Mouse (Mus musculus) liver, embryonic 15.5 days (tissue): ENCODE measurements around the gene Ckmt1. TPM values are rescaled to one million over a fixed set of nuclear protein-coding genes. Genes with fewer than 3 reads are reported as not detected.
A peak's percentile ranks its signal among the peaks of the same experiment; 100 is the strongest.

Source experiments
- ATAC-seq: fragments of 200-750 bp; cut with Nextera tagmentation; 2 replicates; pipeline ENCODE4 v1.8.0; 2017; ENCODE audit warnings: moderate number of reproducible peaks, mild to moderate bottlenecking, moderate library complexity; ENCODE audit not compliant: insufficient read depth
- H3K27ac ChIP-seq: fragments of 300-500 bp; sonication (generic); replicated peaks from 2 replicates; pipeline ENCODE4 v1.5.1; 2015; ENCODE audit warnings: mild to moderate bottlenecking, inconsistent platforms
- H3K27me3 ChIP-seq: fragments of 300-500 bp; sonication (generic); 2 replicates; pipeline ENCODE4 v1.6.1; 2015; ENCODE audit warnings: mild to moderate bottlenecking, inconsistent platforms
- H3K36me3 ChIP-seq: fragments of 300-500 bp; sonication (generic); replicated peaks from 2 replicates; pipeline ENCODE4 v1.6.1; 2015; ENCODE audit warnings: moderate library complexity, mild to moderate bottlenecking, inconsistent platforms
- H3K4me1 ChIP-seq: fragments of 300-500 bp; sonication (generic); replicated peaks from 2 replicates; pipeline ENCODE4 v1.6.1; 2015; ENCODE audit warnings: inconsistent platforms
- H3K4me2 ChIP-seq: fragments of 300-500 bp; sonication (generic); 2 replicates; pipeline ENCODE4 v1.6.1; 2015; ENCODE audit warnings: moderate library complexity, mild to moderate bottlenecking, inconsistent platforms
- H3K4me3 ChIP-seq: fragments of 300-500 bp; sonication (generic); replicated peaks from 2 replicates; pipeline ENCODE4 v1.5.1; 2015; ENCODE audit warnings: mild to moderate bottlenecking, inconsistent platforms
- H3K9ac ChIP-seq: fragments of 300-500 bp; sonication (generic); 2 replicates; pipeline ENCODE4 v1.6.1; 2015; ENCODE audit warnings: moderate library complexity, mild to moderate bottlenecking, inconsistent platforms
- H3K9me3 ChIP-seq: fragments of 300-500 bp; sonication (generic); replicated peaks from 2 replicates; pipeline ENCODE4 v1.6.1; 2016; ENCODE audit warnings: inconsistent platforms
- WGBS: fragments of 180-500 bp; shearing (Covaris S2); methylation state at CpG from one replicate; pipeline ENCODE4 v1.1.7; 2015; ENCODE audit warnings: mixed read lengths; ENCODE audit not compliant: insufficient replicate concordance; 5-methylcytosine and 5-hydroxymethylcytosine counted together
- polyA plus RNA-seq: library from polyadenylated mRNA; unstranded; fragments of >200 nt; fragmentation: Nextera tagmentation; extraction: Ambion mirVana; gene quantifications from 2 replicates; pipeline ENCODE4 v1.2.1, GENCODE M21; 2015

Gene Ckmt1
- polyA plus RNA-seq, result 0.46 and 0.68 TPM in 2 replicates

DNA sequence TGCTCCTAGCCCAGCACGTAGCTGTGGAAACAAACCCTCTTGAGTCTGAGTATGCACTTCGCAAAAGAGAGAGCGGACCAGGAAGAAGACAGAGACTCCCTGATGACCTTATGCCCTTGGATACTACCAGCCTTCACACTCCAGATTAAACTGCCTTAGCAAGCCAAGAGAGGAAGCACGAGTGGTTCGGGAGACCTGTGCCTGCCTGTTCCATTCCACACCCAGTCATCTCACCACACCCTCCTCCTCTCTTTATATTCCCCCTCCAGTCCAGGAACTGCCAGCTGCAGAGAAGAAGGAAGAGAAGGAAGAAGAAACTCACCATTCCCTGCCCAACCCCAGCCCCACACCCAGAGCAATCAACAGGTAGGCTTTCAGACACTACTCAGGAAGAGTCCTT lies at the start of gene Ckmt1:
Gene Ckmt1, plus strand, starts transcription at position 221 of the 400 bp plus-strand sequence.
- Histone ChIP-seq H3K27ac (no peak within 1 kb of the TSS), H3K9ac (no peak within 1 kb of the TSS), H3K4me3 (no peak within 1 kb of the TSS), H3K4me2 (peak within 1 kb of the TSS; percentile 32; the same call in 1 of the 2 replicates), H3K36me3 (no peaks in the 10 kb centered on the region), H3K4me1 (peaks cover 20% of the 10 kb centered on the region), H3K27me3 (peaks cover 72% of the 10 kb centered on the region), H3K9me3 (no peaks in the 10 kb centered on the region)
- 42% methylated on average over 5 of the region's 5 CpGs for WGBS
- ATAC-seq, result no peak

DNA sequence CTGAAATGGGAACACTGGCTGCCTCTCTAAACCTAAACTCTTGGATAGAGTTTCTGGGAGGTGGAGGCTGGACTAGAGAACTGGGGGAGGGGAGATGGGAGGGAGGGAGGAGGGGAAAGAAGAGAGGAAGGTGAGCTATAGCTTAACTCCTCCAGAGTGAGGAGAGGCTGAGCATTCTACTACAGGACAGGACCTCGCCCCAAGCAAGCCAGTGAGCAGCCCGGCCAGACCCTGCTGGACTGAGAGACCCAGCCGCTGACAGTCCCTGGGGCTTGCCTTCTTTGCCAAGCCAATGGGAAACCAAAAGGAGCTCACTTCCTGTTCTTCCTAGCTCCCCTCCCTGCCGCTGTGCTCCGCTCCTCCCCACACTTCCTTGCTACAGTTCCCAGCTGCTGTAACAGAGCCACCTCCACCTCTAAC lies 48.5 kb upstream of the Ckmt1 start:
- H3K9me3 ChIP-seq, result no peaks in the 10 kb centered on the region
- H3K4me1 ChIP-seq, result no peaks in the 10 kb centered on the region
- H3K27me3 ChIP-seq, result peaks cover 42% of the 10 kb centered on the region
- WGBS, result 12% methylated on average over 5 of the region's 5 CpGs
- peak overlapping the region; percentile 23 for H3K4me2 ChIP-seq
- no peak overlapping the region for H3K4me3 ChIP-seq
- no peak overlapping the region for H3K27ac ChIP-seq
- no peaks in the 10 kb centered on the region for H3K36me3 ChIP-seq
- ATAC-seq, result no peak
- H3K9ac ChIP-seq, result no peak overlapping the region

DNA sequence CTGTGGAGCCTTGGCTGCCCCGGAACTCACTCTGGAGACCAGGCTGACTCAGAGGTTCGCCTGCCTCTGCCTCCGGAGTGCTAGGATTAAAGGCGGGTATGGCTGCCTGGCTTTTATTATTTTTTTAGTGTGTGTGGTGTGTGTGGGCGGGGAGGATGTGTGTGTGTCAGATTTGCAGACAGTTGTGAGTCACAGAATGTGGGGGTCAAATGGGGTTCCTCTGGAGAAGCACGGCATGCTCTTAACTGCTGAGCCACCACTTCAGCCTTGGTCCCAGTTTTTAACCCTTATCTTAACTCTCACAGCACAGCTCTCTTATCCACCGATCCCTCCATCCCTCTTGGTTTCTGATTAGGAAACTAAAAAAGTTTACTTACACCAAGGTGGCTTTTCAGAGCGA lies 41.2 kb upstream of the Ckmt1 start:
- H3K9ac ChIP-seq, result no peak overlapping the region
- no peak overlapping the region for H3K4me2 ChIP-seq
- no peaks in the 10 kb centered on the region for H3K9me3 ChIP-seq
- ATAC-seq, result no peak
- H3K27ac ChIP-seq, result no peak overlapping the region
- no peaks in the 10 kb centered on the region for H3K4me1 ChIP-seq
- no peaks in the 10 kb centered on the region for H3K27me3 ChIP-seq
- H3K4me3 ChIP-seq, result no peak overlapping the region
- no peaks in the 10 kb centered on the region for H3K36me3 ChIP-seq
- 39% methylated on average over 8 of the region's 8 CpGs for WGBS

DNA sequence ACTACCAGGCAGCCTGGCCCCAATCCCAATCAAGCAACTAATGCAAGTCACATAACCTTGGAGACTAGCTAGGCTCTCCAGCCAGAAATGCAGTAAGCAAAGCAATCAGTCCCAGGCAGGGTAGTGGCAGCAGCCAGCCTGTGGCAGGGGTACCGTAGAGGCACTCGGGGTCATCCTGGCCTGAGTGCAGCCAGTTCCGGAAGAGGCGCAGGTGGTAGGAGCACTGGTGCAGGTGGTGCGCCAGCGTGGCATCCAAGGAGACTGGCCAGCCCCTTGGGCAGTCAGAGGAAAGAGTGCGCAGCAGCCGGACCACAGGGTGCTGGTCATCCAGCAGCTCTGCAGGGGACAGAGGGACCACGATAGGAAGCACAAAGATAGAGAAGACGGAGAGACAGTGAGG lies 34.5 kb upstream of the Ckmt1 start:
- H3K36me3 ChIP-seq, result no peaks in the 10 kb centered on the region
- no peak for ATAC-seq
- no peaks in the 10 kb centered on the region for H3K4me1 ChIP-seq
- H3K27ac ChIP-seq, result no peak overlapping the region
- H3K27me3 ChIP-seq, result no peaks in the 10 kb centered on the region
- no peak overlapping the region for H3K4me3 ChIP-seq
- no peak overlapping the region for H3K4me2 ChIP-seq
- H3K9me3 ChIP-seq, result no peaks in the 10 kb centered on the region
- WGBS, result 82% methylated on average over 10 of the region's 10 CpGs
- no peak overlapping the region for H3K9ac ChIP-seq

DNA sequence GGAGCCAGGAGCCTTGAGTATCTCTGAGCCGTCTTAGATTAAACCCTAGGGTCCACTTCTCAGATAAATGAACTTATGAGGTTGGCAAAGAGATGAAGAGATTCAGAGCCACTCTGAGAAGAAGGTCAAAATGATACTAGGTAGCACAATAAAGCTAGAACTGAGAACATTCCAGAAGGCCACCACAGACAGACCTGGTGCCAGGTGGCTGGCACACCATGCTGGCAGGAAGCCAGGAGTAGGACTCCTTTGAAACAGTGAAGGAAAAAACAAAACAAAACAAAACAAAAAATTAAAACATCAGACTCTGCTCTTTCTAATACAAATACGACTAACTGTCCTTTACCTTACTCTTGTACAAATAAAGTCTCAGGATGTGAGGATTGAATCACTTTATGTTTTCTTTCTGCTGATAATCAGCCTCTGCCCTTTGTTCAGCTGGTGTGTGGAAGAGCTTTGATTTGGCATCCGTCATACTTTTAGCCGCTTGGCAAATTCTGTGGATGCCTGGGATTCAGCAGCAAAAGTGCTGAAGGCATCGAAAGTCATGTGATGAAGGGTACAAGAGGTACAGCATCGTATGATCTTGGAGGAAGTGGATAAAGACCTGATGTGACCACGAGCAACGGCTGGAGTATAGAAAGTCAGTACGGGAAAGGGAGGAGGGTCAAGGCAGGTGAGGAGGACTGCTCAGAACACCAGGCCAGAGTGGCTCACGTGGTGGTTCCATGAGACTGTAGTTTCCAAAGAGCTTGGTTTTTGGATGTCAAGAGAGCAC lies 33.6 kb upstream of the Ckmt1 start:
- H3K4me1 ChIP-seq, result no peaks in the 10 kb centered on the region
- ATAC-seq, result no peak
- no peaks in the 10 kb centered on the region for H3K36me3 ChIP-seq
- no peak overlapping the region for H3K27ac ChIP-seq
- H3K9me3 ChIP-seq, result no peaks in the 10 kb centered on the region
- H3K4me2 ChIP-seq, result no peak overlapping the region
- no peak overlapping the region for H3K9ac ChIP-seq
- no peaks in the 10 kb centered on the region for H3K27me3 ChIP-seq
- WGBS, result 56% methylated on average over 10 of the region's 10 CpGs
- H3K4me3 ChIP-seq, result no peak overlapping the region

DNA sequence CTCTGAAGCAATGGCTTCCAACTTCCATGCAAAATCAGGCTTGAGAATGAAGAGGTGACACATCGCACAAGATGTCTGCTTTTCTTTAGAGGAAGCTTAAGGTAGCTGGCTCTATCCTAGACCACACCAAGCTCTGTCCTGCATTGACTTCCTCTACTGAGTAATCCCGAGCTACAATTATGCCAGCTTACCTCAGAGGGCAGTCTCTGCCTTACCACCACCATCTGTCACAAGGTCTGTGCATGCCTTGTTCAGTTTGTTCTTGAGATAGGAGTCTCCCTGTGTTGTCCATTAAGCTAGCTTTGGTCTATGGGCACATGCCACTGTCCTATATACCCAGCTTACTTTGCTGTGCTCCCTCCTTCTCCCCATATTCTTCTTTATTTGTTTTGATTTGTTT lies 28.0 kb upstream of the Ckmt1 start:
- Histone ChIP-seq H3K9ac (no peak overlapping the region), H3K9me3 (no peaks in the 10 kb centered on the region), H3K4me2 (no peak overlapping the region), H3K4me1 (no peaks in the 10 kb centered on the region), H3K27ac (no peak overlapping the region), H3K36me3 (no peaks in the 10 kb centered on the region), H3K4me3 (no peak overlapping the region), H3K27me3 (no peaks in the 10 kb centered on the region)
- WGBS, result 63% methylated on average over 2 of the region's 2 CpGs
- no peak for ATAC-seq

DNA sequence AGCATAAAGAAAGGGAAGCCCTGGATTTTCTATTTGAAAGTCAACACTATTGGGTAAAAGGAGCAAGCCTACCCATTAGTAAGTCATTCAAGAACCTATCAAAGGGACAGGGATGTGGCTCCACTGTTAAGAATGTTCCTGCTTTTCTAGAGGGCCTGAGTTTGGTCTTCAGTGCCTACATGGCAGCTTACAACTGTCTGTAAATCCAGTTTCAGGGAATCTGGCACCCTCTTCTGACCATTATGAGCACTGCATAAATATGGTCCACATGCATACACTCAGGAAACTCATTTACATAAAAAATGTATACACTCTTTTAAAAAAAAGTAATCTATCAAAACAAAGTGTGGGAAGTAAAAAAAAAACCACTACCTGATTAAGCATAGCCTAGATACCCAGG lies 18.5 kb upstream of the Ckmt1 start:
- Histone ChIP-seq H3K9me3 (no peaks in the 10 kb centered on the region), H3K27ac (no peak overlapping the region), H3K27me3 (no peaks in the 10 kb centered on the region), H3K36me3 (no peaks in the 10 kb centered on the region), H3K9ac (no peak overlapping the region), H3K4me1 (no peaks in the 10 kb centered on the region), H3K4me3 (no peak overlapping the region), H3K4me2 (no peak overlapping the region)
- ATAC-seq, result no peak

DNA sequence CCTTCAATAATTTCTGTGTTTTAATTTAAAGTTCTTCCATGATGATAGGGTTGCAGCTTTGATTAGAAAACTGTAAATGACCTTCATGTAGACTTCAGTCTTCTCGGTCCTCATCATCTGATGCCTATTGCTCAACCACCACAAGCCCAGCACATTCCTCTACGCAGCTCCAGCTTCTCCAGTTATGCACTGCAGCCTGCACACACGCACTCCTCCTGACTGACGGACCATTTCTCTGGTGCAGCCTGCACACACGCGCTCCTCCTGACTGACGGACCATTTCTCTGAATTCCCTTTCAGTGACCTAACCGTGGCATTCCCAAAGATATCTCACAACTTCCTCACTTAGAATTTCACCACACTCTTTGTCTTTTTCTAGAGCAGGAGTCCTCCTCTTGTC lies 4.4 kb upstream of the Ckmt1 start:
- Histone ChIP-seq H3K36me3 (0 out of 2 replicates have a peak, but pooled peaks cover 5% of the 10 kb centered on the region), H3K4me1 (peaks cover 14% of the 10 kb centered on the region), H3K9me3 (no peaks in the 10 kb centered on the region), H3K4me3 (no peak overlapping the region), H3K9ac (no peak overlapping the region), H3K27ac (no peak overlapping the region), H3K4me2 (no peak overlapping the region), H3K27me3 (peaks cover 37% of the 10 kb centered on the region)
- 58% methylated on average over 8 of the region's 8 CpGs for WGBS
- no peak for ATAC-seq

DNA sequence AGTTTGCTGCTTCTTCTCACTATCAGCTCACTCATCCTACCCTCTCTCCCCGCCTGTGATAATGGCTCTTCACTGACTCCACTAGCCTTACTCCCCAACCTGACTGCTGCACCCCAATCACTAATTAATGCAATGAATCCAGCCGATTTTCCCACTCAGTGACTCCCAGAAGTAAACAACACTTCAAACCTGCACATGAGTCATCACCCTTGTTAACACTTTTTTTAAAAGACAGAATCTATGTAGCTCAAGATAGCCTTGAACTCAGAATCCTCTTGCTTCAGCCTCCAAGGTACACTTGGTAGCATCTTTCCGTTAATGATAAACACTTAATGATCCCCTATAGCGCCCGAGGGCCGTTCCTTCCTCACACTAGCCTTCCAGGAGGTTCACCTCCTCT lies 3.1 kb upstream of the Ckmt1 start:
- H3K27me3 ChIP-seq, result peaks cover 49% of the 10 kb centered on the region
- H3K27ac ChIP-seq, result no peak overlapping the region
- 0 out of 2 replicates have a peak, but pooled peaks have one; percentile 4 for ATAC-seq
- WGBS, result 3% methylated on average over 6 of the region's 6 CpGs
- peak overlapping the region; percentile 89 for H3K4me3 ChIP-seq
- peak overlapping the region; percentile 80 for H3K9ac ChIP-seq
- H3K4me2 ChIP-seq, result peak overlapping the region; percentile 99
- peaks cover 20% of the 10 kb centered on the region for H3K4me1 ChIP-seq
- H3K9me3 ChIP-seq, result no peaks in the 10 kb centered on the region
- H3K36me3 ChIP-seq, result no peaks in the 10 kb centered on the region

DNA sequence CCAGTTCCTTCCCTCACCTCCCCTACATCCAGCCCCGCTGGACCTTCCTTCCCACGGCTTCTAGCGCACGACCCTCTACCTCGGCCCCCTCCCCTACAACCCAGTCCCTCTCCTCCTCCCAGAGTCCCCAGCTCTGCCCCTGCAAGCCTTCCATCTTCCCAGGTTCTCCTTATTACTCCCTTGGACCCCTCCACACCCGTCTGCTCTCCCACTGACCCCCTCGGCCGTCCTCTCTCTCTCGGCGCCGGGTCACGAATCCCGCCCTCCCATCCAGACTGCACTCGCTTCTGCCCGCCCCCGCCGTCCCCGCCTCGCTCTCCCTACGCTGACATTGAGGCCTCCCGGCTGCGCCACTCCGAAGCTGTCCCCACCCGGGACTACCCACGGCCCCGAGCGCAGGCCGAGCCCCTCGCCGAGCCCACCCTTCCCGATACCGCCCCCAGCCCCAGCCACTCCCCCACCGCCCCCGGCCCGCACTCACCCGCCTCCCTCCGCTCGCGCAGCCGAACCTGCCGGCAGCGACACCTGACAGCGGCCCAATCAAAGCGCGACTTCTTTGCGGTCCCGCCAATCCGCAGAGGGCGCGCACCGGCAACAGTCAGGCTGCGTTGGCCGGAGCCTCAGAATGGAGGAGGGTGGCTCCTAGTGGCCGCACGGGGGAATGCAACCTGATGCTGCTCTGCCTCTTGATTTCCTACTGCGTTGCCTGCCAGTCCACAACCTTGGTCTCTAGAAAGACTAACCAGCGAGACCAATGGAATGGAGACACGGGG lies 2.5 kb upstream of the Ckmt1 start, which contains the start of gene Ppip5k1:
Gene Ppip5k1, minus strand, starts transcription at position 577 of the 773 bp plus-strand sequence.
- 0 out of 2 replicates have a peak within 1 kb of the TSS, but pooled peaks have one; percentile 62 for H3K27ac ChIP-seq
- WGBS, result under 1% methylated on average over 58 of the region's 58 CpGs
- ATAC-seq, result peak; percentile 98

DNA sequence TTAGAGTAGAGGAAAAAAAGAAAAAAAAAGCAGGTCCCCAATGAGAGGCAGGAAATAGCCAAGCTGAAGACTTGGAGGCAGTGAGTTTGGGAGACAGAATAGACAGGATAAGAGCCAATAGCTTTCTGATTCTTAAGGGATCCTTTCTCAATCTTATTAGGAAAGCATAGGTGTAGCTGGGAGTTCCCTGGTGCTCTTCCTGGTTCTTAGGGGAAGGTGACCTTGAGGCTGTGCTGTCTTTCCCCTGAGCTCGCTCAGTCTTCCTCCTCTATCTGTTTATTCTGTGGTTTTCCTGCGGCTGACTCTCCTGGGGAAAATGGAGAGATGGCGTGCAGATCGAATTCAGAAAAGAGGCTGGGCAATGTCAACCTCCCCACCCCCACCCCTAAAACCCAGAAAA lies 447 bp downstream of the Ckmt1 start:
- Histone ChIP-seq H3K4me1 (peaks cover 20% of the 10 kb centered on the region), H3K4me3 (no peak overlapping the region), H3K27ac (no peak overlapping the region), H3K36me3 (no peaks in the 10 kb centered on the region), H3K9me3 (no peaks in the 10 kb centered on the region), H3K27me3 (peaks cover 72% of the 10 kb centered on the region), H3K4me2 (no peak overlapping the region), H3K9ac (no peak overlapping the region)
- 3% methylated on average over 4 of the region's 4 CpGs for WGBS
- ATAC-seq, result no peak

More for the DNA sequence above, 2.5 kb upstream of the Ckmt1 start, which contains the start of gene Ppip5k1:
- H3K4me1 ChIP-seq, result peaks cover 20% of the 10 kb centered on the region
- H3K4me2 ChIP-seq, result peak within 1 kb of the TSS; percentile 99
- peak within 1 kb of the TSS; percentile 89 for H3K4me3 ChIP-seq
- H3K36me3 ChIP-seq, result no peaks in the 10 kb centered on the region
- H3K9me3 ChIP-seq, result no peaks in the 10 kb centered on the region
- peaks cover 55% of the 10 kb centered on the region for H3K27me3 ChIP-seq
- H3K9ac ChIP-seq, result peak within 1 kb of the TSS; percentile 80
